Mouse (Mus musculus) megakaryocyte, embryonic 14.5 days (primary cell): ENCODE results near the gene Klf13.

Source experiments
- FLI1 ChIP-seq: IDR thresholded peaks from 2 replicates; pipeline ENCODE4 v1.6.1; 2012; ENCODE audit warnings: low read length, inconsistent platforms, mixed read lengths
- GATA1 ChIP-seq: IDR thresholded peaks from 3 replicates; pipeline ENCODE4 v1.6.1; 2012; ENCODE audit warnings: mixed read lengths, low read length, inconsistent platforms, borderline replicate concordance

GRCm38 (mm10) chr7:63936188-63936985 lies 2.3 kb downstream of the Klf13 start:
- no peak for TF ChIP-seq GATA1
- no peak for TF ChIP-seq FLI1
